Mouse (Mus musculus): Measurements from ENCODE around the gene Ift172. TPM values are rescaled to one million over a fixed set of nuclear protein-coding genes. Genes with fewer than 3 reads are reported as not detected.

Gene Ift172
- total RNA-seq (2021) = 10 to 100 TPM; 26.2 to 26.9 TPM
- long read RNA-seq, experiment 1, full-length matches to known transcripts = 9 of 21 reads
- long read RNA-seq, experiment 1, partial matches to known transcripts = 9 of 21 reads
- long read RNA-seq, experiment 1, other reads (novel, unspliced or antisense) = 3 of 21 reads
- long read RNA-seq, experiment 2, full-length matches to known transcripts = 7 of 12 reads
- long read RNA-seq, experiment 2, partial matches to known transcripts = 3 of 12 reads
- long read RNA-seq, experiment 2, other reads (novel, unspliced or antisense) = 2 of 12 reads

- peak; percentile 97 for DNase-seq (ENCODE audit: low spot score)
Measured at GRCm38 (mm10) chr5:31290521-31291360, at the start of gene Ift172. Ift172 (minus strand) TSS chr5:31291116.

DNA sequence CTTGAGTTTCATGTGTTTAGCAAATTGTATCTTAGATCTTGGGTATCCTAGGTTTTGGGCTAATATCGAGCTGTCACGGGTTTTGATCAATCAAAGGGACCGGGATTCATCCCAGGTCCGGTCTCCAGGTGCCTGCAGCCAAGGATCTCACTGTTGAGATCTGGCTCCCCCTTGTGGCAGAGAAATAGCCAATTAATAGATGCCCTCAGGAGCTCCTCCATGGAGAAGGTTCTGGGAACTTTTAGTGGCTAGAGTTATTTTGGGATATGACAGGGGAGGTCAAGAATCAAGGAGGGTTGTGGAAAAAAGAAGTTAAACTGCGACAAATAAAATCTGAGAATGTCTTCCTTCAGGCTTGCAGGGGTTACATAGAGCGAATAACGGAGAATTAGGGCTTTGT, 37.3 kb upstream of the Ift172 start:
- DNase-seq (ENCODE audit: low spot score) = peak; percentile 72

- no peak for DNase-seq (ENCODE audit: low spot score)
Measured at GRCm38 (mm10) chr5:31326850-31327249, 35.9 kb upstream of the Ift172 start.

GRCm38 (mm10) chr5:31324085-31324484, 33.2 kb upstream of the Ift172 start:
- DNase-seq (ENCODE audit: low spot score) = no peak

- no peak for DNase-seq (ENCODE audit: low spot score)
Measured at GRCm38 (mm10) chr5:31322776-31323175, 31.9 kb upstream of the Ift172 start.

DNA sequence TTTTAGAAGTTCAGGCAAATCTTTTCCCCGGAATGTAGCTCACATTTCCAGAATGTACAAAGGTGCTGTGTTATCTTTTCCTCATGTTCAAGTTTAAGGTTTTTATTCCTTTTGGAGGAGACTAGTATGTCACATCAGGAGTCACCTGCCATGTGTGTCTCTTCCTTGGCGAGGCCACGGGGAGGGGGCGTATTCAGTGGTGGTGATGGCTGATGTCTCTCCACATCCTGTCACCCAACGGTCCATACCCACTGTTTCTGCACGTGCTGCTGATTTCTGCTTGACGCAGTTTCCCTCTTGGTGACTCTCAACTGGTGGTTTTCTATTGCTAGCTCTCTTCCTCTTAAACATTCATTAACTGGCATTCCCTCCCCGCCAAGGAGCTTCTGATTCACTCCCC, 21.9 kb upstream of the Ift172 start:
- DNase-seq (ENCODE audit: low spot score) = no peak

DNA sequence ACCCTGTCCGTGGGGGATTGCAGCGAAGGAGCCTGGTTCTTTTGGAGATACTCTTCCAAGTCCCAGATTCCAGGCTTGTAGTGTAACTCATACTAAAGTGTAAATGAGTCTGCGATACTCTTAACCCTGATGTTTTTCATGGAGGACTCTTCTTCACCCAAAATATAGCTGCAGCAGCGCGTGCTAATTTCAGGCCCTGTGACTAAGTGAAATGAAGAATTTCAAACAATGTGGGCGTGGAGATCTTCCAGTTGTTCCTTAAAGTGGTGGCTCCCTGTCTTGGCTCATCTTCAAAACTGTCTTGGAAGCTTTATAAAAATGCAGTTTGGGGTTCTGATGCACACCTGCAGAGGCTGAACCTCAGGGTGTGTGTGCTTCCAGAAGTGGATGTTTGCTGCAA, 12.2 kb upstream of the Ift172 start:
- no peak for DNase-seq (ENCODE audit: low spot score)

- DNase-seq (ENCODE audit: low spot score) = no peak
Measured at GRCm38 (mm10) chr5:31301866-31302265, 10.9 kb upstream of the Ift172 start.

DNA sequence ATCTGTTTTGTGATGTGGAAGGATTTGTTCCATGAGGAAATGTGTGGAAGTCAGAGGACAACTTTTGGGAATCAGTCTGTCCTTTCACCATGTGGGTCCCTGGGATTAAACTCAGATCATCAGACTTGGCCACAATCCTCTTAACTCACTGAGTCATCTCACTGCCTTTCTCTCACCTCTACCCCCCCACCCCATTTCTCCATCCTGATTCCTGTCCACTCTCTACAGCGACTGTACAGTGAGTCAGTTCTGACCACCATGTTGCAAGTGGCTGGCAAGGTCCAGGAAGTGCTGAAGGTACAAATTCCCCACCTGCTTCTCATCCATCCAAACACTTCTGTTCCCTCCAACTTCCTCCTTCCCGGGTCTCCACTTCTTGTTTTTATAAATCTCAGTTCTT, 7.6 kb upstream of the Ift172 start:
- DNase-seq (ENCODE audit: low spot score) = no peak

DNA sequence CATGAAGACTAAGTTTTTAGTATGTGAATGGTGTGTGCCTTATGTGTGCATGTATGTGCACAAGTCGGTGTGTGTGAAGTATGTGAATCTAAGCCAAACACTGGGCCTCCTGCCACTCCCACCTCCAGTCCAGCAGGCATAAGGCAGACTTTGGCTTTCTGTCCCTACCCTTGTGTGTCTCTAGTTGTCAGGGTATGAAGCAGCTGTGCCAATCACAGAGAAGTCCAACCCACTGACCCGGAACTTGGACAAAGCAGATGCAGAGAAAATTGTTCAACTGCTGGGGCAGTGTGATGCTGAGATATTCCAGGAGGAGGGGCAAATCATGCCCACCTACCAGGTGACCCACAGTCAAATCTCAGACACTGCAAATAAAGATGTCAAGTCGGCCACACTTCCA, 7.1 kb upstream of the Ift172 start:
- DNase-seq (ENCODE audit: low spot score) = no peak

DNA sequence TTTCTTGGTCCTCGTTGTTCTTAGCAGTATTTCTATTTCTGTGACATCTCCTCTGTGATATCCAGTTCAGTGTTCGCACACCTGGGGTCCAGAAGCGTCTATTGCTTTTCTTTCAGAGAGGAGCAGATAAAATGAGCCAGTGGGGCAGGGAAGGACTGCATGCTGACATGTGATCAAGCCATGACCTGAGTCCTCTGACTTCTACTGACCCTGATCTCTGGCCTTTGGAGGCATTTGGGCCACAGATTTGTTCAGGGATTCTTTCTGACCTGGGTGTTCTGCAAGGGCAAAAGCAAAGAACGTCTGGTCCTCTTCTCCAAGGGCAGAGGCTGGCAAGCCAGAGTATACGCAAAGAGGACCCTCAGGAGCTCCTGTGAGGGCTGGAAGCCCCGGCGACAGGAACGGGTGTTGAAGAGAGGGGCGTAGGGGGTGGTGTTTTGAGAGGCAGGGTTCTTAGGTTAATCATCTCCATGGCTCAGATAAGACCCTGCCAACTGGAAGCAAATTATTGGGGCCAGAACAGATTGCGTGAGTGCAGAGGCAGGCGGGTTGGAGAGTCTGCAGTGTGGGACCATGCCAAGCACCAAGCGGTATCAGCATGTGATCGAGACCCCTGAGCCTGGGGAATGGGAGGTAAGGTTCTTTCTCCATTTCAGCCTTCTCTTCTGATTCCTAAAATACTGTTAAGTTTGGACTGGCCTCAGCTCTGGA, 6.3 kb upstream of the Ift172 start, which contains the start of gene Gckr:
Gene Gckr, plus strand, starts transcription at position 397 of the 711 bp plus-strand sequence.
- no peak for DNase-seq (ENCODE audit: low spot score)

DNA sequence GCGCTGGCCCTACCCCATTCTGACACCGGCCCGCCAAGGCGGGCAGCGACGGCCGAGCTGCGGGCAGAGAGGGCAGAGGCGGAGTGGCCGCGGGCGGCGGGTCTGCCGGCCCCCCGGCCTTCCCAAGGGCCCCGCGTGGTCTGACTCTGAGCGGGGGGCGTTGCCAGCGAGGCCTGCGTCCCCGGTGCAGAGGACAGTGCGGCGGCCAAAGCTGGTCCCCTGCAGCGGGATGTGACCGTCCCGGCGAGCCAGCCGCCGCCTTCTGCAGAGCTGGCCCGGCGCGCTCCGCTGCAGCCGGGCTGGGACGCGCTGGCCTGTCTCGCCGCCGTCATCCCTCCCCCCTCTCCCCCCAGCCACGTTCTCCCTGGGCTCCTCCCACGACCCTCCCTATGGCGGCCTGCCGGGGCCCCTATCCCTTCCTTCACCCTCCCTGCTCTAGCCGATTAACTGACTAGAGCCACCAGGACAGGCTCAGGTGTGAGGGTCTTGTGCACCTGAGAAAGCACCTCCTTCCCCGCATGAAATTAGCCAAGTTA, 4.8 kb upstream of the Ift172 start, which contains the start of gene Fndc4:
Gene Fndc4, minus strand, starts transcription at position 475 of the 536 bp plus-strand sequence.
- DNase-seq (ENCODE audit: low spot score) = no peak

DNA sequence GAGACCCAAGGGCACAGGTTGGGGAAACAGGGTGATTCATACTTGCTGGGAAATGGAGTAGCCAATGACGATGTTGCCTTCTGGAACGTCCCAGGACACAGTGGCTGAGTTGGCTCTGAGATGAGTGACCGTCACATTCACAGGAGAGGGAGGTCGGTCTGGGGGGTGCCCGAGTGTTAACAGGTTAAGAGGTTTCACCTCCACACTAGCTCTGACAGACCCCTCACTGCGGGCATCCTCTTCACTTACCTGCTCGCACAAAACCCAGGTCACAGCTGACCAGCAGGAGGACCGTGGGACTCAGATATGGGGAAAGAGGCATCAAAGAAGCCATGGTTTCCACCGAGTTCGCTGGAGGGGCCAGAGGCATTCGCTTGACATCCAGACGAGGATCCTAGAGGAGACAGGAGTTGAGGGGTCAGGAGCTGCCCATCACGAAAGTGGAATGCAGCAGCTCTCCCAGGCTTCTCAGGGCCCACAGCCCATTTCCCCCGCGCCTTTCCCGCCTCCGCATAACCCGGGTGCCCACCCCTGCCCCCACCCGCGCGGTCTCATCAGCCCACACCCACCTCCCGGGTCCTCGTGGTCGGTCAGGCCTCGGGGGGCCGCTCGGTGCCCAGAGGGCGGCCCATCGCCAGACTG, 4.2 kb upstream of the Ift172 start:
- no peak for DNase-seq (ENCODE audit: low spot score)

GRCm38 (mm10) chr5:31291361-31291688, 409 bp upstream of the Ift172 start:
- DNase-seq (ENCODE audit: low spot score) = no peak

DNA sequence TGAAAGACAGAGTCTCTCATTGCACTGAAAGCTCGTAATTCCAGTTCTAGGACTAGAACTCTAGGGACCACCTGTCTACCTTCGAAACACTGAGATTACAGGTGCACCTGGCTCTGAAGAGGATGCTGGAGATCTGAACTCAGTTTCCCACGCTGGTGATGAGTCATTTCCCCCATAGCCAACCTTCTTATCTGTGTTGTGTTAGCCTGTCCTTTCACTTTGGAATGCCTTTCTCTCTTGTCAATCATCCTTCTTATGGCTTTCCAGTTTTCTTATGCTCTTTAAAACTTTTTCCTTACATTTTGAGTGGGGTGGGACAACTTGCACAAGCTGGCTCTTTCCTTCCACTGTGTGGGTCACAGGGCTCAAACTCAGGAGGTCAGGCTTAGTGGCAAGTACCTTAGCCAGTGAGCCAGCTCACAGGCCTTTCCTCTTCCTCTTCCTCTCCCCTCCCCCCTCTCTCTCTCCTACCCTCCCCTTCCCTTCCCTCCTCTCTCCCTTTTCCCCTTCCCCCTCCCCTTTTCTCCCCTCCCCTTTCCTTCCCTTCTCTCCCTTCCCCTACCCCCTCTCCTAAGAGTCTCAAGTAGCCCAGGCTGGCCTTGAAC, 1.2 kb downstream of the Ift172 start:
- DNase-seq (ENCODE audit: low spot score) = no peak

DNA sequence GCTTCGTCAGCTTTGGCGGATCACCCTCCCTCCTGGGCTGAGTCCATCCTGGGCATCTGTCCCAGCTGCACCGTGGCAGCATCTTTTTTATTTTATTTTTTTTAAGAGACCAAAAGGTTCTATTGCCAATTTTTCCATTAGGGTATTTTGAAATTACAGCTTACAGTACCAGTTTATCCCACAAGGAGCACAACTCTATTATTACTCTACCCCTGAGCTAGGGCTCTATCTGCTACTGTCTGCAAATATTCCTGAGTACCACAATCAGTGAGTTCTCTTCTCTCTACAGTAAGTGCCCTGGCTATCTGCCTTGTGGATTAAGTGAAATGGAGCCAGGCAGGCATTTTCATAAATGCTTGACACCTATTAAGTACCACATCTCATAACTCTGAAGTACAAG, 2.3 kb downstream of the Ift172 start:
- DNase-seq (ENCODE audit: low spot score) = no peak

GRCm38 (mm10) chr5:31288225-31288624, 2.7 kb downstream of the Ift172 start:
- no peak for DNase-seq (ENCODE audit: low spot score)

DNA sequence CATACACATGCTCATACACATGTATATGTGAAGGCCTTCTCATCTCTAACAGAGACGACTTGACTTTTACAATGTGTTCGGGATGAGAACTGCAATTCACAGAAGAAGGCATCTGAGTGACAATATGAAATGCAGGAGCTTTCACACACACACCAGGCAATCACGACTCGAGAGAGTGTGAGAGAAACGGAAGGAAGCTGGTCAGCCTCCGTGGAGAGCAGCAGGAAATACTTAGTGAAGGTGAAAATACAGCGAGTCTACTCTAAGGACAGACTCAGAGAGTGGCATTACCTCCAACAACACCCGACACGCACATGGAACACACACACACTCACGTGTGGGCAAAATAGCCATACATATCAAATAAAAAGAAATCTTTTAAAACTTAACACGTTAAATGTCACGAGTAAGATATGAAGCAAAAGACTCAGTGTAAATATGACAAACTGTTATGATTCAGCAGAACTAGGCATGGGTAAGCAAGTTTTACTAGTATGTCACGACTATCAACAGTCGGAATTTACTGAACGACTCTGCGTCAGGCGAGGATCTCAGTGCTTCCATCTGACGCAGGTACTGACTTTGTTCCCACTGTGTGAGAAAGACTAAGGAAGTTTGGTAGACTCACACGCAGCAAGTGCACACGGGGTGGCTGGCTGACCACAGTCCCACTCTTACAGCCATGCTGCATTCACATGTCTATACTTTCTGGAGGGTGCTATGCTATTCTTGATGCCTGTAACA, 11.5 kb downstream of the Ift172 start:
- no peak for DNase-seq (ENCODE audit: low spot score)

GRCm38 (mm10) chr5:31273018-31273417, 17.9 kb downstream of the Ift172 start:
- no peak for DNase-seq (ENCODE audit: low spot score)

DNA sequence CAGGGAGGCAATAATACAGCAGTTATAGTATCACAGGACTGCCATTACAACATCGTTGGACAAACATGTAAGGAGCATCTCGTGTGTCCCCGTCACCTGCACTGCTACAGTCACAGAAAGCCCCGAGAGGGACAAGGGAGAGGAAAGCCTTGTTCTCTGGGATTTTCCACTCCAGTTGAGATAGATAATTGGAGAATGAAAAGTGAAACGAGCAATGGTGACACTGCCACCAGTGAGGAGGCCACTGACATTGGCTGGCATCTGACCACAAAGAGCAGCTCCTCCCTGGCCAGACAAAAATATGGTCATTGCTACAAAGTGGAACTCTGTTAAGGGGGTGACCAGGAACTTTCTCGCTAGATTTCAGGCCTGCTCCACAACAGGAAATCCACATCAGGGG, 23.2 kb downstream of the Ift172 start:
- no peak for DNase-seq (ENCODE audit: low spot score)

All from gastrocnemius, adult 18-20 months (tissue).